Mouse (Mus musculus): ENCODE measurements at regions not wholly inside any gene's neighbourhood (a gene's known extent, or its start where the extent isn't known, plus 50 kb on each side); places are given as distances from the start of the nearest gene placed in this dataset.

- TF ChIP-seq CTCF (IDR thresholded peaks at IDR 0.05; ENCODE audit: borderline replicate concordance, extremely low read depth, insufficient read depth, insufficient read length), result no peak
- TF ChIP-seq POLR2A (IDR thresholded peaks at IDR 0.05; ENCODE audit: borderline replicate concordance, extremely low read depth, insufficient read depth, insufficient read length, poor library complexity, severe bottlenecking), result no peak
Measured at GRCm38 (mm10) chr10:37540703-37541102, 402.0 kb upstream of the Marcks start.
